Mouse (Mus musculus): Measurements from ENCODE around the gene Saa1.
"Not testable (repeated sequence)": the region's sequence is repeated elsewhere in the genome, so short reads cannot be mapped to it uniquely, and the experiment has no call there.

The Saa1 gene

DNA sequence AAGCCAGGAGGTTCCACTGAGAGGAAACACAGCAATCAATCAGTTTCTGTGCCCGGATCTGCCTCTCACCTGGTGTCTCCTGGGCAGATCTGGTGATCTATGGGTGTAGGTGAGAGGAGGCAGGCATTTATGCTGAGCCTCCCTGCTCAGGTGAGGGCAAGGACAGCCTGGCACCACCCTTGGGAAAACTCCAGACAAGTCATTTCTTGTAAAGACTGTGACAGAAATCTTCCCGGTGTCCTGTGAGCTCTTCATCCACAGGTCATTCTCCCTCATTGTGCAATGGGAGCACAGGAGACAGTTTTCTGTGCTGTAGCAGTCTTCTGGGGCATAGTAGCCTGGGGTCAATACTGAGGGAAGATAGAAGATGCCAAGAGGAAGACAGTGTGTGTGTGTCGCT, at the start of gene Saa1:
TSS of gene Saa1 (minus strand) at position 101 of the 400 bp plus-strand sequence.
- not testable (repeated sequence) for DNase-seq

DNA sequence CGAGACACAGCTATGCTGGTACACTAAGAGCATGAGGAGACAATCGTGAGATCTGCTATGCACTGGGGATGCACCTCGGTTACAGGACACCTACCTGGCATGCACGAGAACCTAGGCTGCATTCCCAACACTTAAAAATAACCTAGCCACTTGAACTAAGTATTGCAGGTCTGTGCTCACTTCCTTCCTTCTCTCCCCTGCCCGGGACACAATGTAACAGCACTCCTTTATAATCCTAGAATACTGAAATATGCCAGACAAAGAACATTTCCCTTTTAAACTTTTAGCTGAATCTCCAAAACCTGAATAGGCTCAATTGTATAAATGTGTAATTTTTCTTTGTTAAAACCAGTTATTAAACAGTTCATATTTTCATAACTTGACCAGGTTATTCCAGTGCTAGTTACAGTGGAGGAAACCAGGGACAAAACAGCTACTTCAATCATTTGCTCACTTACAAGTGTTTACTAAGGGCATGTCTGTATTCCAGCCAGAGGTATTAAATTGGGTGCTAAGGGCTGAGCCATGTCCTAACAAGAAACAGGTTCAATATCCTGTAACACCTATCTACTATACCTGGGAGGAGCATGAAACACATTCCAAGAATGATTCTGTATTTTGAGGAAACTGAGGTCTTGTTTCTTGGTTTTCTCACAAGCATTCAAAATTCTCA, 46.5 kb upstream of the Saa1 start:
- DNase-seq = no peak

DNA sequence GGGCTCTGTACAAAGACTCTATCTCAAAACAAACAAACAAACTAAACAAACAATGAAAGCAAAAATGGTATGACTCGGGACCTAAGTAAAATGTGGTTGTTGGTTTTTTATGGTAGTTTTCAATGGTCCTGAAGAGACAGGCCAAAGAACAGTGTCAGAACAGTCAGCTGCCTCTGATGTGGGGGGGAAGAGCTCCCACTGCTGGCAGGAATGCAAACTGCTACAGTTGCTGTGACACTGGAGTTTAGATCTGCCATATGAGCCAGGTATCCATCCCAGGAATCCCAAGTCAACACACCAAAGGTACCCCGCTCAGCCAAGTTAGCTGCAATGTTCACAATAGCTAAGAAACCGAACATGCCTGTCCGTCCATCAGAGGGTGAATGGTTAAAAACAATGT, 27.9 kb upstream of the Saa1 start:
- peak; percentile 71 for DNase-seq

DNA sequence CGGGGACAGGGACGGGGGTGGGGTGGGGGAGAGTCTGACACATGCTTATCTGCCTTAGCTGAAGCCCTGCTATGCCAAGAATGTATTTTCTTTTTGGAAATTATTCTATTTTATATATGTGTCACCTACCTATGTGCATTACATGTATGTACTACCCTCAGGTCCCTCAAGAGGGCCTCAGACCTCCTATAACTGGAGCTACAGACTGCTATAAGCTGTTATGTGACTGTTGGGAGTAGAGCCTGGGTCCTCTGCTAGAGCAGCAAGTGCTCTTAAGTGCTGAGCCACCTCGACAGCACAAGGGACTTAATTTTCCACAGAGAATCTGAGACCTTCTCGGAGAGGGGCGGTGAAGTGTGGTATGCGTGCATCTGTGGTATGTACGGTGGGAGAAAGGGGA, 25.7 kb upstream of the Saa1 start:
- no peak for DNase-seq

DNA sequence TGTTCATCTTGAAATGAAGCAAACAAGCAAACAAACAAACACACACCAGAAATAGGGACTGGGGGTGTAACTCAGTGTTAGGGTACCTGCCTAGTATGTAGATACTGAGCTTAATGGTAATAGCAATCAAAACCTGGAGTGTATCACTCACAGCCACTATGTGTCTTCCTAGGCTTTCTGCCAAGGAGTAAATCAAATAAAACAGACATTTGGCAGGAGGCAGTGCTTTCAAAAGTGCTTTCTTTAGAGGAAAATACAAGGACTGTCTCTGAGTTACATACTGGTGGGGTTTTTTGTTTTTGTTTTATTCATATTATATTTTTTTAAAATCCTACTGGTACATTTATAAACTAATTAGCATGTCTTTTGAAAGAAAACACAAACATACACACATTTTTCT, 24.6 kb upstream of the Saa1 start:
- DNase-seq = no peak

DNA sequence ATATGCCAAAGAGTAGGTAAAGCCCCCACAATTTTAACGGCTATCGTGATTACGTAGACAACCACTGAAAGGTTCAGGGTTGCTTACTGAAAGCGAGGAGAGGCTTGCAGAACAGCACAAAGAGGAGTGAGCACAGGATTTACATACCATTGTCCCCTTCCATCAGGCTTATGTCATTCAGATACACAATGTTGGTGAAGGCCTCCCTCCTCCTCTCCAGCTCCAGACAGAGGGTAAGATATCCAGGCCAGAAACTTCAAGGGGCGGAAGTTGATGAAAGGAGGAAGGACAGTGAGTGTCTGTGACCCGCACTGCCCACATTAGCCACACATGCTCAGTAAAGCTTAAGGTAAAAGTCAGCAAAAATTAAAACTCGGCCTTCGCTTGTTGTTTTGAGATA, 21.9 kb upstream of the Saa1 start:
- no peak for DNase-seq

DNA sequence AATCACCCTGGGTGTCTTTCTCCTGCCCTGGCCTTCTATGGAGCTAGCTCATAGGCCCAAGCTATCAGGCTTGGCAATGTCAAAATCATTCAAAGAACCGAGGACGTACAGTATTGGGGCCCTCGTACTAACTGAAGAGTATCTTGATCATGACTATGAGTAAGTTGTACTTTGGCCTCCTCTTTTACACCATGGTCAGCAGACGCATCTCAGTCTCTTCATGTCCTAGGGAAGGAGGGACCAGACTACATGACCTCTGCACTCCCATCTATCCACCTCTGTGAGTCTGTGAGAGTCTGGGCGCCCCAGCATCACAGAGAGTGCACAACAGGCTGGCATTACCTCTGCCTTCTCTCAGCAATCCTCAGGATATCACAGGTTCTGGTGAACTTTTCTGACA, 19.8 kb upstream of the Saa1 start:
- DNase-seq = no peak

DNA sequence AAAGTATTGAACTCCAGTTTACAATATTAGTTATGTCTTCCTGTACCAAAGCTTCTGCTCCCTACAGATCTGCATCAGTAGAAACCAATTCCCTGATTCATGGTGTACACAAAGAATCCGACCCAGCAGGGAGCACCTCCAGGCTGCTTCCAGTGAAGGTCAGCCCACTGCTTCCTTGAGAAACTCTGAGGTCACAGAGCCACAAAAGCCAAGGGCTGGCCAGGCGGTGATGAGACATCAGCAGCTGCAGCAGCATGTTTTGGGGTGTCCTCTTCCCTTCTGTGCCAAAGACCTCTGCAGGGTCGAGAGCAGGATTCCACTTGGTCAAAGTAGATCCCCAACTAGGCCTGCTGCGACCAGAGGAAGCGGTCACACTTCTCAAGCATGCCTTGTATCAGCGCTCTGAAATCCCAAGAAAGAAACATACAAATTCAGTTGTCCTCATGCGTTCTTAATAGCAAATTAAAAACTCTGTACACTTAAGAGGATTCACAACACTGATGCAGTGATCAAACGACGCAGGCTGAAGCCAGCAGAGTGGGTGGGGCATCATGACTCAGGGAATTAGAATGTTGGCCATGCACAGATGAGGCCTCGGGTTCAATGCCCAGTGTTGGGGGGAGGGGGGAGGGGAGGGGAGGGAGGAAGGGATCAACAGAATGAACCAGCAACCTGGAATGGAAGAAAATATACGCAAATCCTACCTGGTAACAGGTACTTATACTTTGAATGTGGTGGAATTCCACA, 18.4 kb upstream of the Saa1 start:
- no peak for DNase-seq

DNA sequence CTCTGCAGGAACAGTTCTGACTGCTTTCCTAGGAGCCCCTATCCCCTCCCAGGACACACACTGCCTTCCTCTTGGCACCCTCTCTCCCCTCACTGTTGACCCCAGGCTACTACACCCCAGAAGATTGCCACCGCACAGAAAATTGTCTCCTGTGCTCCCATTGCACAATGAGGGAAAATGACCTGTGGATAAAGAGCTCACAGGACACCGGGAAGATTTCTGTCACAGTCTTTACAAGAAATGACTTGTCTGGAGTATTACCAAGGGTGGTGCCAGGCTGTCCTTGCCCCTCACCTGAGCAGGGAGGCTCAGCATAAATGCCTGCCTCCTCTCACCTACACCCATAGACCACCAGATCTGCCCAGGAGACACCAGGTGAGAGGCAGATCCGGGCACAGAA, 8.7 kb upstream of the Saa1 start, which contains the start of gene Saa2:
TSS of gene Saa2 (plus strand) at position 301 of the 400 bp plus-strand sequence.
- no peak for DNase-seq

DNA sequence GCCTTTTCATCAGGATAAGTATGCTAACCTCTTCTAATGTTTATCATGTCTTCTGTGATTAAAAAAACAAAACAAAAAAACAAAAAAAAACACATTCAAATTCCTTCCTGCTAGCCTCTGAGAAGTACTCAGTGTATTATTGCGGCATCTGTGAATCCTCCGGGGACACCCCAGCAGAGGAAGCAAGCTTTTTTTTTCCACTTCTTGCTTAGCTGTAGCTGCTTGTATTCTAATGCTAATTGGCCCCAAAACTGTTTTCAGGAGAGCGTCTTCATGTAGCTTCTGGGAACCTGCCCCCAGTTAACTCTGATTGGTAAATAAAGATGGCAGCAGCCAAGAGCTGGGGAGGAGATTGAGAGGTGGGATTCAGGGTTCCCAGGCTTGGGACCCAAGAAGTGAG, 5.7 kb upstream of the Saa1 start:
- no peak for DNase-seq

DNA sequence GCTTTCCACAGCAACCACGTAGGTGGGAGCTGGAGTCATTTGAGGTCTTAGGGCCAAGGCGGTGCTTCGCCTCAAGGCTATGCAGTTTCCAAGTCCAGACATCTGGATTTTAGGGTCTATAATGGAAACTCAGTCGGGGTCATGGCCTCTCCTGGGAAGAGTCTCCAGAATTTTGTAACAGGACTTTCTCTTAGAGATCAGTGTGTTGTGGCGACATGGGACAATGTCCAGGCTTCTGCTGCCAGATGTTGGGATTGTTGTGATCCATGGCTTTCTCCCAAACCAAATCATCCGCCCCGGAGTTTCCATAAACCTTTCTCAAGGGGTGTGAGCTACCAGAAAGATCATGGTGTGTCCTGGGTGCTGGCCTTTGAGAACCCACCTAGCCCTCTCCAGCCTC, 3.6 kb upstream of the Saa1 start:
- DNase-seq = no peak

DNA sequence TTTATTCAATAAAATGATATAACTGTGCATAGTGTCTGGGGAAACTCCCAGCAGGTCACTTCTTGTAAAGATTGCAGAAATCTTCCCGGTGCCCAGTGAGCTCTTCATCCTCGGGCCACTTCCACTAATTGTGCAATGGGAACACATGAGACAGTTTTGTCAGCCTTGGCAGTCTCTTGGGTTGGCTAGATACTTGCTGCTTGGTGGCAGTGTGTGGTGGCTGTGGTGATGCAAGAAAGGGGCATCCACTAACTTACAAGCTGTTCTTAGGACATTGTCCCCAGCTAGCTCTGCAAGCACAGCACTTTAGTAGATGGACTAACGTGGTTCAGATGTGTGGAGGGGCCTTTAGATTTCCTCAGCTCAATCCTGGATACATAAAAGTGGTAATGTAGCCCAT, 3.0 kb upstream of the Saa1 start:
- no peak for DNase-seq

DNA sequence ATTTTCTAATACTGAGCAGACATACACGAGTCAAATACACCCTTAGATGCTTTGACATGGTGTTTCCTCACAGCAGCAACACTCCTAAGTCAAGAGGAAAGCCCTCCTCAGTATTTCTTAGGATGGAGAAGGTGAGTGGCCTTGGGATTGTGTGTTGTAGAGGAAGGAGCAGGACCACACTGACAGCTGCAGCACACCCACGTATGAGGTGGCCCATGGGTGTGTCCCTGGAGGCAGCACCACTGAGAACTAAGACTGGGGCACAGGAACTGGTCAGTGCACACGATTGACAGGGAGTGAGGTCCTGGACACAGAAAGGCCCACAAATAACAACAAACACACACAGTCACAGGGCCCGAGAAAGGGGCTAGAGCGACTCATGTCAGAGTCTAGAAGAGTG, 2.7 kb downstream of the Saa1 start:
- DNase-seq = not testable (repeated sequence)

DNA sequence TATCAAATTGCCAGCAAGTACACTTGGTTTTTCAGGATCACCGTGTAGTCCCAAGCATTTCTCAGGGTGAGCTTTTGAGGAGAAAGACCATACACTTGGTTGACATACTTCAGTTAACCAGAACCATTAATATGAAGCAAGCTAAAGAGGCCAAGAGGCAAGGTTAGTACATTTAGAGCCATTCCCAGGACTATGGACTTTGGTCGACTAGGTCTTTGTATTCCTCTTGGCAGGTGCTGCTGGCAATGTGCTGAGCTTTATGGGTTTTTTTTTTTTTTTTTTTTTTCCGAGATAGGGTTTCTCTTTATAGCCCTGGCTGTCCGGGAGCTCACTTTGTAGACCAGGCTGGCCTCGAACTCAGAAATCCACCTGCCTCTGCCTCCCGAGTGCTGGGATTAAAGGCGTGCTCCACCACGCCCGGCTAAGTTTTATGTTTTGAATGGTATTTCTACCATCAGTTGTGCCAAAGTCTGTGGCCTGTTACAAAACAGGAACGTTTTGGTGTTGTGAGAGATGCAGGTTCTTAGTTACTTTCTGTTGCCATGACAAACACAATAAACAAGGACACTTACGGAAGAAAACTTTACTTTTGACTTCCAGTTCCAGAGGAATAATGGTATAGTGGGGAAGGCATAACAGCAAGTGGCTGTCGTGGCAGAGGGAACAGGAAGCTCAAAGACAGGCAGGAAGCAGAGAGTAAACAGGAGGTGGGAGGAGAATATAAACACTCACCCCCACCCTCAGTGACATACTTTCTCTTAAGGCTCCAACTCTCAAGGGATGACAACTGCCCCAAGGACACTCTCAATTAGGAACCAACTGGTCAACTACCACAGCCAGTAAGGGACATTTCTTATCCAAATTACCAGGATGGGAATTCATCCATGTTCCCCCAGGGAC, 4.0 kb downstream of the Saa1 start:
- DNase-seq = no peak

DNA sequence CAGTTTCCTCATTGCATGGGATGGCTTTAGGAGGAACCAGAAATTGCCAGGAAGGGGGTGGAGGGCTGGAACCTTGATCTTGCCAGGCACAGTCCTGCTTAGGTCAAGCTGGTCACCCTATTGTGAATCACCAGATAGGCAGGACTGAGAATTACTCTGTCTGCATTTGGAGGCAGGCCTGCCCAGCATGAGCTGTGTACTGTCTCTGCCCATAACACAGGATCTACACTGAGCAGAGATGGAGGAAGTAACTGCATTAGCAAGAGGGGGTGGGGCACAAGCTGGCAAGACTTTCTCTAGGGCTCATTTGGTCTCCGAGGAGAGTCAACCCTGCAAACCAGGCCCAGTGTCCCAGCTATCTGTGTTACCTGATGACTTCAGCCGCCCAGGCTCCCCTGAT, 7.8 kb downstream of the Saa1 start:
- DNase-seq = no peak

DNA sequence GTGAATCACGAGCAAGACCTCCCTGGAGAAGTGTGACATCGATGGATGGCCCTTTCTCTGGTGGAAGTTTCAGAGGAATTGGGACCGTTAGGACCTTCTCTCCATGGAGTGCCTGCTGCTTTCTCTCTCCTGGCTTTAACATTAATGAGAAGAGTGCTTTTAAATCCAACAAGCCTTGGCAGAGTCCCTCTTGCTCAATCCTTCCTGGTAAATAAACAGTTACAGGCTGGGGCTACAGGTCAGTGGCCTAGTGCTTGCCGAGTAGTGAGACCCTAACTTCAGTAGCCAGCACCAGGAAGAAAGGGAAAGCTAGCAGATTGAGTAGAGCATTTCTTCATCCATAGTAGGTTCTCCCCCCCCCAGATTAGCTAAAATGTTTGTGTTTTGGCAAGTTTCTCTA, 10.3 kb downstream of the Saa1 start, which contains the start of gene Saa4:
TSS of gene Saa4 (minus strand) at position 146 of the 400 bp plus-strand sequence.
- DNase-seq = no peak

DNA sequence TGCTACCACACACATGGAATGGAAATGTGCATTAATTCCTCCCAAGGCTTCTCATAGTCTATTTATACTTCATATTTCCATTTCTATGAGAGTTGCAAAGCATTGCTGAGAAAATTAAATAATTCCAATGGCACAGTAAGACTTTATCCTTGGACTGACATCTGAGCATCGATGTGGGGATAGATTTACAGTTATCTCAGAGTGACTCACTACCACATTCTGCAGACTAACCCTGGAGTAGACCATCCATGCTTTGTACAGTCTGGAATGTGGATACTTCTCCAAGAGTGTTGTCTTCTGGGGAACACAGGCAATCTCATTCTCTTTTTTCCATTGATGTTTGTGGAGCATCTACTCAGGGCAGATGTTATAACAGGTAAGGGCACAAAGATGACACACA, 15.2 kb downstream of the Saa1 start:
- no peak for DNase-seq

DNA sequence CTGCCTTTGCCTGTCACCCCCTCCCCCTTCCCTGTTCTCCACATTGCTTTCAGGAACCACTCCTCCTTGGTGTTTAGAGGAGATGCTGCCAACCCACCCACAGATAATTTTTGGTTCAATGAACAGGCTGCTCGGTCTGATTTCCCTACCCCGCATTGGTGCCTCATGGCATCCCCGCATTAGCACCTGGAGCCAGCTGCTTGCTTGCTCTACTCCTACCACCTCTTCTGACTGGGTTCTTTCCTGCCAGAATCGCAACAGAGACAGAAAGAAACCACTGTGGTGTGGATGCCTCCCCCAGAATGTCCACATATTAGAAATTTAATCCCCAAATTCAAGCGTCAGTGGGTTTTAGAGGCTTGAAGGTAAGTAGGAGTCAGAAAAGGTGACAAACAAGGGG, 18.4 kb downstream of the Saa1 start:
- no peak for DNase-seq

DNA sequence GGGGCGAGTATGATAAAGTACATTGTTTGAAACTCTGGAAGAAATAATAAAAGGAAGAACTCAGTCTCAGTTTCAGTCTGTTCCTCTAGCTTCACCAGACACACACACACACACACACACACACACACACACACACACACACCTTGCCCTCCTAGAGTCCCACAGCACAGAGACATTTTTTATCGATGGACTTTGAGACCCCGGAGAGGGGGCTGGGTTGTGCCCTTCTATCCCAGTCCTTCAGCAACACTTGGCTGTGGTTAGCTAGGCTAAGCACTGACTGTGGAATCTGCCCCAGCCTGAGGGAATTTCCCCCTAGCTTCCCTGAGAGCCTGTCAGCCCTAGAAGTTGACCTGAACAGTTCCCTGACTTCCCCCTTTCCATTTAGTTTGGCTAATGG, 18.9 kb downstream of the Saa1 start:
- DNase-seq = peak; percentile 47

DNA sequence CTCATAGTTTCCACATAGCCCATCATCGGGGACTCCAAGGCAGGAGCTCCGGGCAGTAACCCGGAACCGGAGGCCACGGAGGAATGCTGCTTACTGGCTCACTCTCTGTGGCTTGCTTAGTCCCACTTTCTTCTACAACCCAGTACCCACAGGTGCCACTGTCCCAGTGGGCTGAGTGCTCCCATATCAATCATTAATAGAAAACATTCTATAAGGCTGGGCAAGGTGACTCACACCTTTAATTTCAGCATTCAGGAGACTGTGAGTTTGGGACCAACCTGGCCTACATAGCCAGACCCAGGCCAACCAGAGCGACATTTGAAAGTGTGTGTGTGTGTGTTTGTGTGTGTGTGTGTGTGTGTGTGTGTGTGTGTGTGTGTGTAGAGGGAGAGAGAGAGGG, 19.4 kb downstream of the Saa1 start:
- no peak for DNase-seq

DNA sequence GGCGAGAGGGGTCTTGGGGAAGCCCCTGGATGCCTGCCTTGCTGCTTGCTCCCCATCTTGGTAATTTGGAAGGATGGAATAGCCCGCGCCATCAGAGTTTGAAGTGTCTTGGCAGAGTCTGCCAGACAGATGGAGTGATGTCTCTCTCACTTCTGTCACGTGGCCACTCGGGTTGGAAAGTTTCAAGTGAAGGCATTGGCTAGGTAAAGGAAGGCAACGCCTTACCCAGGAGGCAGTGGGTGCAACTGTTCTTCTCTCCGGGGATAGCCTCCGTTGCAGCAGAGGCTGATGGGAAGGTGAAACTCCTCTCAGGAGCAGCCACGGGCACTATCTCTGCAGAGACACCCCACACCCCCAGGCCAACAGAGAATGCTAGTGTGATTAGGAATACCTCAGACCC, 22.3 kb downstream of the Saa1 start:
- DNase-seq = no peak

DNA sequence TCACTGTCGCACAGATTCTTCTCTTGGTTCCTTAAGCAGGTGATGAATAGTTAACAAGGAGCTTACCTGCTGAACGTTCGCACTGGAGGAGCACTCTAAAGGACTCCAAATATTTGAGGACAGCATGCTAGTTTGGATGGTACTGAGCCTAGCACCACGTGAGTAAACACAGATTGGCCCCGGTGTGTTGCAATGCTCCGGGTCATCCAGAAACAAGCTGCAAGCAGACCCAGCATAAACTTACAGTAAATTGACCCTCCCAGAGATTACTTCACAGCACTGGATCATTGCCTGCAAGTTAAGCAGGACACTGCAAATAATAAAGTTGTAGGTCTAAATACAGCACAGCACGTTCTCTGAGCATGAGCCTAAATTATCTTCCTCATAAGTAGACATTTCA, 23.3 kb downstream of the Saa1 start:
- DNase-seq = no peak

DNA sequence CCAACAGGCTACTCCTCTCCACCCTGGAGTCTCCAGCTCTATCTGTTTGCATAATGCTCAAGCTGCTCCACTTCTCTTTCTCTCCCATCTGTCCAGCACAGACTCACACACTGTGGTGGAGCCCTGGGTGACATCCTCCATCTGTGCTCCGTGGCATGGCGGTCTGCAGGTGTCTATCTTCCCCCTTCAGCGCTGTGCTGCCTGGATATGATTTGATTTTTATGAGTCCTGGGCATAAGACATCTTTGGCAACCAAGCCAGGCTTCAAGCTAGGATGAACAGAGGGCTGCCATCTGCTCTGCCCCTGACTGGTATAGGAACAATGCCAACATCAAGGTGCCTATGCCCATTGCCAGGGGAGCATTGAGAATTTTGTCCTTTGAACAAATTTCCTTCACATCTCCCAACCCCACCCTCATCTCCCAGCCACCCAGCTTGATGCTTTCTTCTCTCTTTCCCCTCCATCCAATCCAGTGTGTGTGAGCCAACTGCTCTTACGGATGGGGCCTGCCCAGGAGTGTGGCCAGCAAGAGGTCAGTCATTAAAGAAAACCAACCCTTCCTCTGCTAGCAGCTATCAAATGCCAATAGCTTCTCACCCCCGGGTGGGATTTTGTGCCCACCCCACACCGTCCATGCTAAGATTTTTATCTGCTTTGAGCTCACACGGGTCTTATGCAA, 24.0 kb downstream of the Saa1 start:
- DNase-seq = no peak
